Mouse (Mus musculus): ENCODE measurements around the gene Kcne2. TPM values are rescaled to one million over a fixed set of nuclear protein-coding genes. Genes with fewer than 3 reads are reported as not detected.

The Kcne2 gene
- not detected for total RNA-seq (2022)

DNA sequence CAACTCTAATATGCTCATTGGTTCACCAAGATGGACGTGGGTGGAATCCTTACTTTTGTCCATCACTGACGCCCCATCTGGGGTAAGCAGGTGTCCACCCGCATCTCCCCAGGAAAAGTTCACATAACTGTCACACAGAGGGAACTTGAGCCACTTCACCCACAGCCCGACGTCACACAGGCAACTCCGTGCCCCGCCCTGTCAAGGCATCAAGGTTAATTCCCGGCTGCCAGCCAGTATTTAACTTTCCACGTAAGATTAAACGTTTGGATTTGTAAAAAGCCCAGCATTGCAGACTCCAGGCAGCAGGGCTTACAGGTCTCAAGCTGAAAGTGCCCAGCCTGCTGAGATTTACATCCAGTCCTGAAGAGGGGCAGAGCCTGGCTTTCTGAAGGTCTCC lies at the start of gene Kcne2:
Gene Kcne2, plus strand, starts transcription at position 289 of the 400 bp plus-strand sequence.
- no peak for DNase-seq (ENCODE audit: low spot score in 2 of 2)

DNA sequence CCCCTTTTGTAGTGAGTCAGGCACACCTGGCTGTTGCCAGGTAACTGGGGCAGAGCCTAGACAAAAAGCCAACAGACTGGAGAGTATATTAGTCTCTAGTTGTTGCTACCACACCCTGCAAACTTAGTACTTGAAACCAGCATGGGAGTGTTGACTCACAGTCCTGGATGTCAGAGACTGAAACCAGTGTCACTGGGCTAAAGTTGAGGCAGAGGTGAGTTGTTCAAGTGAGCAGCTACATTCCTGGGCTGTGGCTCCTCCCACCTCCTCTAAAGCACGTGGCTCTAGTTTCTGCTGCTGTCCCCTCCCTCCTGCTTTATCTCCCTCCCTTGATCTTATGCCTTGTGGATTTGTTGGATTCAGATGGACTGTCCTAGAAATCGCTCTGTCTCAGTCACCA lies 46.3 kb upstream of the Kcne2 start:
- no peak for DNase-seq (ENCODE audit: low spot score in 2 of 2)

DNA sequence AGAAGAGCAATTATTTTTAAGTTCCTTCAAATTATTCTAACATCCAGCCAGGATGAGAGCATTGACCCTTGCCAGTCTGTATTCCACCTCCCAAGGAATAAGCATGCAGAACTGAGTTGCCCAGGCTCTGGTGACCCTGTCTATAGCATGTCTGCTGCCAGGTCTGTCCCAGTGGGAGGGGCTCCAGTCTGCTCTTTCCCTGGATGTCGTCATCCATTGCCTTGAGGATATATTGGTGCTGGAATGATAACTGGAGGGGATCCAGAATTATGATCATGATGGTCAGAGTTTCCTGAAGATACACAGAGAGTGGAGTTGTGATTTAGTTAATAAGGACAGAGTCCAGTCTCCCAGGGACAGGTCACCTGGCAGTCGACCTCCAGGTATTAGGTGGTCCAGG lies 45.2 kb upstream of the Kcne2 start:
- DNase-seq (ENCODE audit: low spot score in 2 of 2): no peak

DNA sequence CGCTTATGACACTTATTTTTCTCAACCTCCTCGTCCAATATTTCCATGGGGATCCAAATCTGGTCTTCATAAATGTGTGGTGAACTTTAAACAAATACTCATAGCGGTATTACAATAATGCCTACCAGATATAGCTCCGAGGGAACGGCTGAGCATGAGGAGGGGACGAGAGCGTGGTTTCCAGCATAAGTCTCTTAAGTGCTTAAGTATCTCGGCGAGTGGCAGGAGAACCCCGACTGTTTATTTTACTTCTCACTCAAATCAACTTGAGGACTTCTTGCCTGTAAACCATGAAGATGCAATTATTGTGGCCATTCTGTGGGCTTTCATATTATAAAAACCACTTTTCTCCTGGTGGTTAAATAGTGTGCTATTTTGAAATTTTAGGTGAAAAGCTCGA lies 44.5 kb upstream of the Kcne2 start:
- DNase-seq (ENCODE audit: low spot score in 2 of 2): no peak

DNA sequence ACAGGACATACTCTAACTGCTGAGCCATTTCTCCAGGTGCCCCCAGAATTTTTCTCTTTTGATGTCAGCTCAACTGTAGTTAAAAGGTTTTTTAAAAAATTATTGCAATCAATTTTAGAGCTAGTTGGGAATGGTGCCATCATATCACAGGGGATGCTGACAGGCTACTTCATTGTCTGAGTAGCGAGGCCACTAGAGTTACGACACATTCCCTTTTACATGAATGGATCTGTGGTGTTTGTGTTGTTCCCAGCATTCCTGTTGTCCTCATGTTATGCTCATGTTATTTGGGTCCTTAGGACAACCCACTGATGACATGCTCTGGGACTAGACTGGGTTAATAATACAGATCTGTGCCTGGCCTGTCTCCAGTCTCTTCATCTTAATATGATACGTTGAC lies 42.5 kb upstream of the Kcne2 start:
- no peak for DNase-seq (ENCODE audit: low spot score in 2 of 2)

DNA sequence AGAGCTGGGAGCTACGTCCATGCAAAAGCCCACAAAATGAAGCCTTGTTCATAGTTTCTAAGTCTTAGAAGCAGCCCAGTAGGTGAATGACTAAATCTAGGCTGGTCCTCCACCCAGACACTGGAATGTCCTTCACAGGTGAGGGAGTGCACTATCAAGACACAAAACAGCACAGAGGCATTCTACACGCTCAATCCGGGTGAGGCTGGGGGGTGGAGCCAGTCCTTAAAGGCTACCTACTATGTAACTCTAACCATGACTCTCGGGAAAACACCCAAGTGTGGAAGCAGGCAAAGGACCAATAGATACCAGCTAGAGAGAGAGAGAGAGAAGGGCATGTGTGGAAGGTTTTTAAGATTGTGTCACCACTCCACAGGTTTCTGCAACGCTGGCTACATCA lies 41.7 kb upstream of the Kcne2 start:
- DNase-seq (ENCODE audit: low spot score in 2 of 2): no peak

DNA sequence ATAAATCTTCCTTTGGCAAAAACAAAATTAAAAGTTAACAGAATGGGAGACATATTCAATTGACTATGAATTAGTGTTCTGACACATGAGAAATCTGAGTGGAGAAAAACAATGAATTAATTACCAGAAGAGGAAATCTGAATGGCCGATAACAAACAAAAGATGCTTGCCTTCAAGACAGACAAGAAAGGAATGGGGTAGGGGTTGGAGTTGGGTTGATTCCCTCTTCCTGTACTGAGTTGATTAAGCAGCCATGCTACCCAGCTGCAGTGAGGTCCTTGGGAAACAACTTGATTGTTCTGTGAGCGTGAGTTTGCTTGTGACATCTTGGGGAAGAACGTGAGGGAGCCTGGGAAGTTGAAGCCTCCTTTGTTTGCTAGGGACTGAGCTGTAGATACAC lies 37.9 kb upstream of the Kcne2 start:
- no peak for DNase-seq (ENCODE audit: low spot score in 2 of 2)

DNA sequence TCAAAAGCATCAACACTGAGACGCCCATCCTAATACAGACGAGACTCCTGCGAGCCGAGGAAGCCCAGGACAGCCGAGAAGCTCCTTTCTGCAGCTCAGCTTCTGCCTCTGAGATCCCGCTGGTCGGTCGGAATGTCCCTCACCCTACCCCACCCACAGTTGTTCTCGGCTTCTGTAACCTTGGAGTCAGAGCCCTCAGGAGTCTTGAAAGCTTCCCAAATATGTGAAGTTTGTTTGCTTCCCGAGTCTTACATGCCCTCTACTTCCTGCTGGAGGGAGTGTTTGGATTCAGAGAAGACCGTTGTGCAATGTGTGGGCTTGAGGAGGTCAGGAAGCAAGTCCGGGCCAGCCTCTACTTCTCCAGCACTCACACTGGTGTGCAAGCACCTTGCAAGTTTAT lies 24.3 kb upstream of the Kcne2 start:
- DNase-seq (ENCODE audit: low spot score in 2 of 2): no peak

DNA sequence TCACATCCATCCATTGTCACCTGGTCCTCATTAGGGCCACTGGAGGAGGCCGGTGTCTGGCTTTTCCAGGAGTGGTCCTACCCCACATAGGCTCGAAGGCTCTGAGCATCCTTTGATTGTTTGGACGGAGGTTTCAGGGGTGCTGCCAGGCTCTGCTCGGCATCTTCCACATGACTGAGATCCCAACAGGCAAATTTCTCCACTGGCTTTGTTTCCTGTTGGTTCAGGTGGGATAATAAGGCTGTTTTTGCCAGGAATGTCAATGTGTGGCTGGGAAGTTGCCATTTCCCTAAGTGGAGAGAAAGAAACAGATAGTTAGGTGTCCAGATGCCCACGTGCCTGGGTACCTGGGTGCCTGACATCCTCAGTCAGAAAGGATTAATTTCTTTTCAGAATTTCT lies 17.7 kb upstream of the Kcne2 start:
- no peak for DNase-seq (ENCODE audit: low spot score in 2 of 2)

DNA sequence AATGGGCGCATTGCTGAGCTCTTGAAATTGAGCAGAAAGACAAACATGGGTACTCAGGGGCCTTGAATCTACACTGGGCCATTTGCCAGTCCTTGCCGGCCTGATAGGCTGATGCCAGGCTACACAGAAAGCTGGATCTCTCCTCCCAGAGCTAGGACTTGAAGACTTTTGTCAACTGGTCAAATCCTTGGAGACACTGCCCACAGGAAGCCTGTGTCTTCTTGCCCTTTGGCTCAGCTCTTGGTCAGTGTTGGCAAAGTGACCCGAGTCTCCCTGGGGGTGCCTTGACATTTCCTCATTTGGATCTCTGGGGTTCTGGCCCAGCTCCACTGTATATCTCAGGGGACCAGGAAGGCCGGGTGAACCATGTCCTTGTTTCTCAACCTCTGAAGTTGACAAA lies 16.7 kb upstream of the Kcne2 start:
- peak in 1 of 2 experiments; percentile 18 for DNase-seq (ENCODE audit: low spot score in 2 of 2)

DNA sequence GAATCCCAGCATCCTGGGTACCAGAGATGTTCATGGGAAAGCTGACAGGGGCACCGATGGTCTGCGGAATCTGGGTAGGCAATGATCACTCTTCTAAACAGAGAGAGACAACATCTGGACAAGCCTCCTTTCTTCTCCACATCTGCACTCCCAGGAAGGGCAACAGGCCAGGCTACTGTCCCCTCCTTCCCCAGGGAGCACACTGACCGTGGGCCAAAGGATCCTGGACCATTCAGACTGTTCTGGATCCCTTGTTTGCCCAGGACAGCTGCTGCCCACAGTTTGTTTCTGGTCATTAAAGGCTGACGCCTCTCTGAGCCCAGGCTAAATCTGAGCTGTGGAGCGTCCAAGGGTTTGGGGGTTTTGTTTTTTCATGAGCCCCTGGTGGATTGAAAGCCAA lies 9.5 kb upstream of the Kcne2 start:
- DNase-seq (ENCODE audit: low spot score in 2 of 2): peak; percentile 30 to 34

DNA sequence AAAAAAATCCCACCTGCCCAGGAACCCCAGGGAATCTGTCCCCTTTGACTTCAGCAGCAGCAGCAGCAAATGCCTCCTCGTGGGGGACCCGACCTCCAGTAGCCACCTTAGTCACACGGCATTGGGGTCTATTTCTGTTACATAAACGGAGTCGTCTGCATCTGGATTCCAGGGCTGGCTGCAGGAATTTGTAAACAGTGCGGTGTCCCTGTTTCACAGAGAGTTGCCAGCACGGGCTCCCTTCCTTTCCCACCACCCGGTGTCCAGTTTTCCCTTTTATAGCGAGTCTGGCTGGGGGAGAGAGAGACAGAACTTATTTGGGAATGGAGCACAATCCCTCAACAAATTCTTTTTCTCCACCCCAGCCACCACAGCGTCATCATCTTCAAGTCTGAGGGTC lies 7.1 kb upstream of the Kcne2 start:
- DNase-seq (ENCODE audit: low spot score in 2 of 2): no peak

DNA sequence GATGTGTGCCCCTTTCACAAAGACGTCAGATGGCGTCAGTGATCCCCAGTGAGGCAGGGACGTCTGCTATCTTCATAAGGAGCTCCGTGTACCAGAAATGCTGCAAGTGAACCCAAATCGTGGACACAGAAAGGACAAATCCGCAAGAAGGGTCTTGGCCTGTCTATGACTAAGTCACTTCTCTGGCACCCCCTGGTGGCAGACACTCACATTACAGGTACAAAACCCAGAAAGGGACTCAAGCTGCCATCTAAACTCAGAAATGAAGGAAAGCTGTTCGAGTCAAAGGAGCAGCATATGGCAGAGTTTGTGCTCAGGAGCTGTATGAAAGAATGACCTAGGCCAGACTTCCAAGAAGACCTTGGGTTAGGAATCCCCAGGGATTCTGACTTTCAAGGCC lies 5.6 kb upstream of the Kcne2 start:
- peak; percentile 66 to 77 for DNase-seq (ENCODE audit: low spot score in 2 of 2)

DNA sequence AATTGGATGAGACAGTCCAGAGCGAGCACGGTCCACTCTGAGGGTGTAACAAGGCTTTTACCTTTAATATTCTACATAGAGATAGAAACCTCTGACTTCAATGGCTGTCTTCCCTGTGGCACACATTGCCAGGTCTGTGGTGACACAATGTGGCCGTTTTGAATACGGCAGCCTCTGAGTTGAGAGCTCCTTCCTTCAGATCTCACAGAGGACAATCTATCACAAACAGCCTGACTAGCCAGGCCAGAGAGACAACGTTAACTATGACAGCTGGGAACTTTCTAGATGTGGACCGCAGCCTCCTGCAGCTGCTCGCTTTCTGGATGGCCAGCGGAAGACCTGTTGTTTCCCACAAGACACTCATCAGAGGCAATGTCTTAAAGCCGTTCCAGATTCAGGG lies 3.4 kb upstream of the Kcne2 start:
- no peak for DNase-seq (ENCODE audit: low spot score in 2 of 2)

DNA sequence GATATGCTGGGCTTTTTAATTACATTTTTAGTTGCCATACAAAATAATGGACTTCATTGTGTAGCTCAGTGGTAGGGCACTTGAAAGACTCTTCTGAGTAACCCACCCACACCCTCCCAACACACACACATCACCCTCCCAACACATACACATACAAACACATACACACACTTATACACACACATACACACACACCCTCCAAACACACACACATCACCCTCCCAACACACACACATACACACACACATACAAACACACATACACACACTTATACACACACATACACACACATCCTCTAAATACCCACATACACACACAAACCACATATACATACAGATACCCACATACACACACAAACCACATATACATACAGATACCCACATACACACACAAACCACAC lies 2.1 kb upstream of the Kcne2 start:
- DNase-seq (ENCODE audit: low spot score in 2 of 2): no peak

DNA sequence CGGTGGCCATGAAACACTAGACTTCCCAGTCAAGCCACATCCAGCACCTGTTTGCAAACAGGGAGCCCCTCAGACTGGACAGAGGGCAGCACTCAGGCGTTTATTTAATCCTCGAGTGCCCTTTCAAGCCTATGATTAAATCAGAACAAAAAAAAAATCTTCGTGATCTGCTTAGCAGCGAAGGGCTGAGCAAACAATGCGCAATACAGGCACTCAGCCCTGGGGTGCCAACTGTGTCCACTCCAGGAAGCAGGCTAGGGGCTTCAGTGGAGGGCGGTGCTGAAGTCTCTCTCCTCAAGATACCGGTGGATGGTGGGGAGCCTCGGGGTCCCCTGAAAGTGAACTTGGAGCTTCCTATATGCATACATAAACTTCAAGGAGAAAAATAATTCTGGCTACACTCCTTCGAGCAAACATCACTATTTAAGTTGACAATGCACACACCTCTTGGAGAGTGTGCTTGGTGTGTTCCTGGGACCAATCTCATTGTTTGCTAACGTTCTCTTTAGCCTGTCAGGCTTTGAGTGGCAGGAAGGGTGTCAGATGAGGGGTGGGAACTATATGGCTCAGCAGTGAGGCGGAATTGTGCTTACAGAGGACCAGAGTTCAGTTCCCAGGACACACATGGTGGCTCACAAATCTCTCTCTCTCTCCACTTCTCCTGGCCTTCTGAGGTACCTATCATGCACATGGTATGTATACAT lies 2.2 kb downstream of the Kcne2 start:
- no peak for DNase-seq (ENCODE audit: low spot score in 2 of 2)

DNA sequence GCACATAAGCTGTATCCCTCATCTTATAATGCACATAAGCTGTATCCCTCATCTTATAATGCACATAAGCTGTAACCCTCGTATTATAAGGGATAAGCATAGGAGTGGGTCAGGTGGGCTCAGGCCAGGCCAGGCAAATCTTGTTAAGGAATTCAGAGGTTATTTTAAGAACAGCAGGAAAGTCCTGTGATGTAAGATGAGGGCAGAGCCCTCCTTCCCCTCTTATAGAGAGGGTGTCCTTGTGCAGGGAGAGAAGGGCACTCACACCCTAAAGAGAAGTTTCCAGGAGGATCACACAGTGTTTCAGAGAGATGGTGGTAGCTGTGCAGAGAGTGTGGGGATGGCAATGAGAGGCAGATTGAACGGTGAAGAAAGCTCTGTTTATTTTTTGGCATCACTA lies 3.1 kb downstream of the Kcne2 start:
- no peak for DNase-seq (ENCODE audit: low spot score in 2 of 2)

DNA sequence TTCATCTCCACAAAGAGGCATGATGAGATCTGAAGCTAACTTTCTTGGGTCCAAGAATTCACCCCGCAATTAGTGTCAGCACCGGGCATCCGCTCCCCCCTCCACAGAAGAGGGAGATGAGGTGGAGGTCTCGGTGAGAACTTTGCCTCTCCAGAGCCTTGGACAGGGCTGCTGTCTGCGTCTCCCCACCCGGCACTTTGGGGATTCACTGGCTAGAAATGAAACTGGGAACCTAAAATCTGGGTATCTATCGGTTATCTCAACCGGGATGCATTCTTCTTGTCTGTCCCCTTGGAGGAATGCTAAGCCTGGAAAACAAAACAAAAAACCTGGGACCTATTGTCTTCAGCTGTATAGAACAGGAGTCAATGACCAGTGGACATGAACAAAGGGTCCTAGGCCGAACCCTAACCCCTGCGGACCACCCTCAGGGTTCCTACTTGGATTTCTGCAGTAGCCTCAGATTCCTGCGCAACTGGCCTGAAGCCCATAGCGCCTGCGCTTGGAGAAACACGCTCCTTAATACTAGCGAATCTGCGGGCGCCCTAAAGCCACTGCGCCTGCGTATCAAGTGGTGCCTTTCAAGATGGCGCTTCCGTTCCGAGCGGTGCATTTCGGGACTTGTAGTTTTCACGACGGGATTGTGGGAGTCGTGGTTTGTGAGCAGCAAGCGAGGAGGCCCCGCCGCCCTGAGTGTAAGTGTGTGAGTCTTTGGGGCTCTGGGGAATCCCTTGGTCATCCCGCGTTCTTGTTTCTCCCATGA lies 8.6 kb downstream of the Kcne2 start, which contains the start of gene Smim11:
Gene Smim11, plus strand, starts transcription at position 638 of the 763 bp plus-strand sequence.
- DNase-seq (ENCODE audit: low spot score in 2 of 2): peak; percentile 88 to 92

DNA sequence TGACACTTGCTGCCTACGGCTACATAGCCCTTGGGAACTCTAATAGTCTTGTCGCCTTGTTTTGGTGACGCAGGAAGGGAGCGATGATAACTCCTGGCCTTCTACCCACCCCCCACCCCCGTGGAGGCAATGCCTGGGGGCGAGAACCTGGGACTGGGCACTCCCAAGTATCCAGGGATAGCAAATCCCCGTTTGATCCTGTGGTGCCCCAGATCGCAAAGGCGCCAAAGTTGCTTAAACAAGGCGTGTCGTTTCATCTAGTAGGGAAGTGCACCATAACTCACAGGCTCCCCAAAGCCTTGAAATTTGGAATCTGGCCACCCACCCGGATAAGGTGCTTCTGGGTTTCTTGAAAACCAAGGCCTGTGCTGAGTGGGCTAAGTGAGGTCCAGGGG lies 9.2 kb downstream of the Kcne2 start:
- no peak for DNase-seq (ENCODE audit: low spot score in 2 of 2)

DNA sequence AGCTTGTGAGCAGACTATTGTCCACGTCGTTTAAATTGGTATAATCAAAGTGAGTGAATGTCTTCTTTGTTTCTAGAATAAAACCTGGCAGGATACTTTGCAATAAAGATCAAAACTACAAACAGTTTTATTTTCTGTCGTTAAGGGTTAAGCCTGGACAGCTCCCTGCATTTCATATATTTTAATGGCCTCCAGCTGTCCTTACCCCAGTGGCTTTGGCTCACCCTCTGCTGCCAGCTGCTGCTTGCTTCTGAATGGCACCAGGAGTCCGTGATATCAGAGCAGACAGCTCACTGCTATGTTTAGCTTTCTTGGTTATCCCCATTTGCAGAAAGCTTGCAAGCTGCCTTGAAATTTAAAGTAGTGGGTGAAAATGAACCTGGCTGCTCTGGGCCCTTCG lies 9.8 kb downstream of the Kcne2 start:
- DNase-seq (ENCODE audit: low spot score in 2 of 2): peak; percentile 42 to 44

DNA sequence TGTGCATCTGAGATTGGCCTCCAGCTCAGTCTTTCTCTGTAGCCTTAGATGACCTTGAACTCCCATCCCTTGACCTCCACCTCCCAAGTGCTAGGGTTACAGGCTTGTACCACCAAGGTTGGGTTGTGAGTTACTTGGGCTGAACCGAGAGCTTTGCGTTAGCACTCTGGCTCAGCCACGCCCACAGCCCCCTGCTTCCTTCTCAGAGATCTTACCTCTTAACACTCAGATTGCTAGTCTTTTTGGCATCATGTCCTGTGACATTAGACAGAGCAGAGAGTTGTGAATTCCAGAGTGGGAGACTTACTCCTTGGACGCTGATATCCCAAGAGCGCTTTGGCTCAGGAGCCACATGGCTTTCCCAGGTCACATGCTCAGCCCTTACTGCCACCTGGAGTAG lies 10.3 kb downstream of the Kcne2 start:
- DNase-seq (ENCODE audit: low spot score in 2 of 2): no peak

DNA sequence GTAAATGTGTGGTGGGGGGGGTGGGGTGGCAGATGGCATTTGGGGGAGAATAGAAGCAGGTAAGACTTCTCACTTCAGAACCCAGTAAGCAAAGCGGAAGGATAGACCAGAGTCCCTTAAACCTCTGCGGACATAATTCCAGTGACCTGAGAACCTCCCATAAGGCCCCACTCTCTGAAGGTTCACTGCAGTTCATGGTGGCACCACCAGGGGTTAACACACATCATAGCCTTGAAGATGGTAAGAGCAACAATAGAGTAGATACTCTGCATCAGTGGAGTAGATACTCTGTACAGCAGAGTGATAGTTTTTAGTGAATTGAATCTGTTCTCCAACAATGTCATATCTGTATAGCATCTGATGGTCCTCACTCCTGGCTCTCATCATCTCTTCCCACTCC lies 13.3 kb downstream of the Kcne2 start:
- DNase-seq (ENCODE audit: low spot score in 2 of 2): no peak

DNA sequence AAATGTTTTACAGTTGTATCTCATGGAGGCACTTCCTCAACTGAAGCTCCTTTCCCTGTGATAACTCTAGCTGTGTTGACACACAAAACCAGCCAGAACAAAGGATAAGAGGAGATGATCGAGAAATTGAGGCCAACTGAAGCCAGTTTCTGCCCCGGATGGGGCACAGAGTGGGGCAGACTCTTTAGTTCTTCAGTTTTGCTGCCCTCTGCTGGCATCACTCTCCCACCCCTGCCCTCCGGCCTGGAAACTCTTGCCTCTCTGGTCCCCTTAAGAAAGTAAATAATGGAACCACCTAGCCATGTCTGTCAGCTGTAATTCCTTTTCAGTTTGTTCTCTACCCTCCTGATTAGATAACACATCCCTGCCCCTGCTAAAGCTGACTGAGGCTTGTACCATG lies 15.8 kb downstream of the Kcne2 start:
- no peak for DNase-seq (ENCODE audit: low spot score in 2 of 2)
